ENCODE assay signal across 1 mouse cellular context in the genomic region with DNA sequence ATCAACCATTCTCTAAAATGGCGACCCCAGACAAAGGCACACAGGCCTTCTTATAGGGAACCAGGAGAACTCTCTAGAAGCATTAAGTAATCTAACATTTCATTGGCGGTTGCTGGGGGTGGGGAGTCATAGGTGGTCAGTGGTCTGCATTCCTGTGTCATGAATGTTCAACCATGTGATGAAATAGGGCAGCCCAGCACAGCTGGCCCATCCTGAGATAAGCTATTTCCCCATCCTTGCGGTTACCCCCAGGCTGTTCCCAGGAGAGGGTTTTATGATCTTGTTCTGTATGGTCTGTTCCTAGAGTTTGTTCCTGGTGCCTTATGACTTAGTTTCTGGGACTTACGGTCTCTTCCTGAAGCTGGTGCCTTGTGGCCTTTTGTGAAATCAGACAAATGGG.
TF ChIP-seq lines count a peak whose summit lies in the region.

No protein-coding gene starts in this region.

TF ChIP-seq in myocyte, 11 proteins besides CTCF, POLR2A, EP300 and RAD21 (continued from another document):
- peak; percentile 87 for TF ChIP-seq TCF3 (IDR thresholded peaks at IDR 0.05; ENCODE audit: insufficient read length, low read depth)
- TF ChIP-seq E2F4 (IDR thresholded peaks at IDR 0.05; ENCODE audit: insufficient read depth) = no peak
- TF ChIP-seq TCF12 (IDR thresholded peaks at IDR 0.05; ENCODE audit: insufficient read depth, poor library complexity, severe bottlenecking) = peak; percentile 85
- no peak for TF ChIP-seq SRF (IDR thresholded peaks at IDR 0.05; ENCODE audit: control insufficient read depth, insufficient read length, low read depth)
- TF ChIP-seq USF1 (IDR thresholded peaks at IDR 0.05; ENCODE audit: low read depth) = peak; percentile 63
- TF ChIP-seq REST (IDR thresholded peaks at IDR 0.05; ENCODE audit: insufficient read depth, insufficient read length) = no peak
- peak in 2 of 3 experiments; percentile 81 to 85 for TF ChIP-seq MYOD1 (IDR thresholded peaks at IDR 0.05; ENCODE audit: control insufficient read depth in 1 of 3, insufficient read length in 2 of 3, low read depth in 2 of 3)
- TF ChIP-seq CEBPB (IDR thresholded peaks at IDR 0.05; ENCODE audit: insufficient read depth, poor library complexity, severe bottlenecking) = peak; percentile 98
- no peak for TF ChIP-seq MAX (IDR thresholded peaks at IDR 0.05; ENCODE audit: low read depth)
